Mouse (Mus musculus) urinary bladder, adult 2 months (tissue): ENCODE data around the gene Eif5. TPM values are rescaled to one million over a fixed set of nuclear protein-coding genes. Genes with fewer than 3 reads are reported as not detected.
"Not testable (repeated sequence)": the region's sequence is repeated elsewhere in the genome, so short reads cannot be mapped to it uniquely, and the experiment has no call there.

Source experiments
- DNase-seq: peaks from one replicate; pipeline ENCODE4 v3.0.0; 2022; ENCODE audit warnings: low spot score
- polyA plus RNA-seq: library from polyadenylated mRNA; depleted of rRNA; stranded (reverse); fragments of >200 nt; gene quantifications from 2 replicates; pipeline ENCODE4 v1.2.3, GENCODE M21; 2012

Eif5 gene
- polyA plus RNA-seq, 1 experiment, result 139 TPM

DNA sequence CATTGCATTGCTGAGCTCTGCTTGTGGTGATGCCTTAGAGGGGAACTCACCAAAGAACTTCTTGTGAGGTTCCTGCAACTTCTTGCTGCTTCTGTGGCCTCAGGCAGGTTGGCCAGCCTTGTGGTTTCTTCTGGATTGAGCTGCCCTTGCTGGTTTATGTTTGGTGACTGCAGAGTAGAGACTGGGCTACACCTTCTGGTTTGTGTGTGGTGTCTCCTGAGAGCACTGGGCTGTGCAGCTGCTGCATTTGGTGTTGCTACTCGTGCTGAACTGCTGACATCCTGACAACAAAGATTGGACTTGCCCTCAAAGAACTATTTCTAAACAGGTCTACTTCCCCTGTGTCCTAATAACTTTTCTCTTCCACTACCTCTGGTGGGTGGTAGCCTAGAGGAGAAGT lies 13.3 kb upstream of the Eif5 start:
- no peak for DNase-seq

DNA sequence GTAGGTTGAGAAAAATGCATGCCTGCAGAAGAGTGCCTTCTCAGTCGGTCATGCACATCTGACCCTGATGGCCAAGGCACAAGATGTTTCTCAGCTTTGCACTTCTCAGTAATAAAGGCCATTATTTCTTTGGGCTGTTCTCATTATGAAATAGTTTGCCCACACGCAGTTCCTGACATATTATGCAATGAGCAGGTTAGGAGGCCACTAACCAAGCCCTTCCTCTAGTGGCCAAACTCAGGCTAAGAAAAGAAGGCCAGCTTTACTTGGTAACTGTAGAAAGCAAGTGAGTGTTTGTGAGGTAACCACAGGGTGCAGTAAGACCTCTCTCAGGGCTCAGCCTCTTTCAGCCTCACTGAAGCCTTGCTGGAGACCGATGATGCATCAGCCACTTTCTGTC lies 12.9 kb upstream of the Eif5 start:
- no peak for DNase-seq

DNA sequence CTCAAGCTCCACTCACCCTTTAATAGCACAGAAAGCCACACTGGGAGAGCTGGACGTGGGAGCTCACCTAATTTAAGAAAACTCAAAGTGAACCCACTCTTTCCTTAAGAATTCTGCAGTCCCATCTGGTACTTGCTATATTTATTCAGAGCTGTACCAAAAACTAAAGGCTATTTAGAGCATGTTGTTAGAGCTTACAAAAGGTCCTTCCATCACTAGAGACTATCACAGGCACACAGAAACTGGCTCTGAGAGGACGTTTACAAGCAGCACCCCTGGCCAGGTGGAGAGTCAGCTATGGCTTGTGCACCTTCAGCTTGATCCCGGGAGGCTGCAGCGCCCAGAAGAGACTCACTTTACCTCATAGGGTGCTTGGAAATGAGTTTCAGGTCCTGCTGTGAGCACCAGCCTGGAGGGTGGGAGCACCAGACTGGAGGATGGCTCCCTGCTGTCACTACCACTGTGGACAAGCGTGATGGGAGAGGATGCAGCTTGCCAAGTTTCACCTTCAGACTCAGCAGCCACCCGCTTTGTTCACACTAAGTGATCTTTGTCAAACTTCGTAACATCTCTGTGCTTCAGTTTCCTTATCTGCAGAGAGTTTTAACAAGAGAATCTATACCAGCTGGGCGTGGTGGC lies 10.1 kb upstream of the Eif5 start:
- DNase-seq, result no peak

DNA sequence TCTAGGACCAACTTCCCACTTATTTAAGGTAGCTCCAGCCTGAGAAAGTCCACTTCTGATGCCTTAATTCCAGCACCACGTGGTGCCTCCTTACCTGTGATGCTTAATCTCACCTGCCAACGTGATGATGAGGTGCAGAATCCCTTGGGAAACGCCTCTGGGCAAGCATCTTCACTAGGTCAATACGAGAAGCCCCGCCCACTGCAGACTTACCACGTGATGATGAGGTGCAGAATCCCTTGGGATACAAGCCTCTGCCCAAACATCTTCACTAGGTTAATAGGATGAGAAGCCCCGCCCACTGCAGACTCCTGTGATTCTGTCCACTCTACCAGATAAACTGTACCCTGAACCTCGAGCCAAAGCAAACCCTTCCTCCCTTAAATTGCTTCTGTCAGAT lies 8.6 kb upstream of the Eif5 start:
- no peak for DNase-seq

DNA sequence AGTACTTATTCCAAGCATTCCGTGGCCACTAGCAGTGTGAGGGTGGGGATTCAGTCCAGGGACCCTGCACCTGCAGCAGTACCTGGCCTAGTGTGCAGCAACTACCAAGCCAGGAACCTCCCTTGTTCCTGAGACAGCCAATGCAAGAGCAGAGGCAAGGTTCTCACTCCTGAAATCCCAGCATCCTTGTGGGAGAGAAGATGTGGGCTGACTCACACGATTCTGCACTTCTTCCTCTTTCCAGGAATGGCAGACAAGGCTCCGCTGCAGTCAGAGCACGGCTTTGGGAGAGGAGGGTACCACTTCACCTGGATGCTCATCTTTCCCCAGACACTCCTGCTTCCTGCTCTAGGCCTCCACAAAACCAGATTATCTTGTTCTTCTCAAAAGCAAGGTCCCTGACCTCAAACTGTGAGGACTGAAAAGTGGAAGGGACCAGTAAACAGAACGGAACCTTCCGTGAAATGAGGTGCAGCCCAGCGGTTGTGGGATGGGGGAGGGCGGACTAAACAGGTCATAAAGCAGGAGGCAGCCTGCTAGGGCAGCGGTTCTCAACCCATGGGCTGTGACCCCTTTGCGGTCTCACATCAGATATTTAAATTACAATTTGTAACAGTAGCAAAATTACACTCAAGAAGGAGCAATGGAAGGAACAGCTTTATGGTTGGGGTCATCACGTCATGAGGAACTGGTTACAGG lies 4.6 kb upstream of the Eif5 start:
- DNase-seq, result no peak

DNA sequence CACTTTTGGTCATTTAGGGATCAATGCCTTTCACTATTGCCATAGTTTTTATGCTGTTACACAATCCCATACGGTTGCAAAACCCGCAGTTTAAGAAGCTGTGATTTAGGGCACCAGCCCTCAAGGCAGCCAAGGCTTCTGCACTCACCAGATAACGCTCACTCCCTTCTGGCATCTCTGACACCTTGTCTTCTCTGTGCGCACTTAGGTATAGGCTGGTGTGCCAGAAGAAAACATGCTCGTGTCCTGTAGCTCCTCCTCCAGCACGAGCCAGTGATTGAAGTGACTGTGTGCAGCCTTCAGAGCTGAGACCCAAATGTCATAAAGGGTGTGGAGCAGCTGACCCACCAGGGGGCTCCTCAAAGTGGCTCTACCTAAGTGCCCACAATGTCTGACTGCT lies 2.5 kb upstream of the Eif5 start:
- DNase-seq, result no peak

DNA sequence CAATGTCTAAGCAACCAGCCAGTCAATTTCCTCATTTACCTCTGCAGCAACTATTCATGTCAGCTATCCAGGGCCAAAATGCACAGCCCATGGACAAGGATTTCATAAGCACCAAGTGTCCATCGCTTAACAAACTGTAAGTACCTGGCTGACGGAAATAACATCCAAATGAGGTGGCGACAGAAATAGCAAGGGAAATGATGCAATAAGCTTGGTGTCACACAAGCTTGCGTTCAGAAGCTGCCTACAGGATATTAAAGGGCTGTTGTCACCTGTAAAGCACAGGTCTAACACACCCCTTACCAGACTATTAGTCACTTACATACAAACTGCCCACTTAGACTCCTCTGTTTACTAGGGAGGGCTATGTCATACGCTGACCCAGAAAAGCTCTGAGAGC lies 2.1 kb upstream of the Eif5 start:
- no peak for DNase-seq

DNA sequence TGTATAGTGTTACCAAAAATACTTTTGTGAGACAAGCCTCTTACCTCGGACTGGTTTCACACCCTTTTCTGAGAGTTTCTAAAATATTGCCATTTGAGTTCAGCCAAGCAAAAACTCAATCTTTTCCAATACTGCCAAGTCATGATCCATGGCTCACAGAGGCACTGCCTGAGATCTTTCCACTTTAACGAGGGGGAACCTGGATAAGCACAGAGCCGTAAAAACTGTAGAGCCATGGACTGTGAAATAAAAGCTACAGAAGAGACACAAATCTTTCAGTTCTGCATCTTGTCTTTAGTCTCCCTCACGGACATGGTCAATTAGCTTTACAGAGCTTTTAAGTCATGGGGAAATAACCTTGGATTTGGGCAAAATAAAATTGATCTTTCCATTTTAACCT lies 1.1 kb upstream of the Eif5 start:
- no peak for DNase-seq

DNA sequence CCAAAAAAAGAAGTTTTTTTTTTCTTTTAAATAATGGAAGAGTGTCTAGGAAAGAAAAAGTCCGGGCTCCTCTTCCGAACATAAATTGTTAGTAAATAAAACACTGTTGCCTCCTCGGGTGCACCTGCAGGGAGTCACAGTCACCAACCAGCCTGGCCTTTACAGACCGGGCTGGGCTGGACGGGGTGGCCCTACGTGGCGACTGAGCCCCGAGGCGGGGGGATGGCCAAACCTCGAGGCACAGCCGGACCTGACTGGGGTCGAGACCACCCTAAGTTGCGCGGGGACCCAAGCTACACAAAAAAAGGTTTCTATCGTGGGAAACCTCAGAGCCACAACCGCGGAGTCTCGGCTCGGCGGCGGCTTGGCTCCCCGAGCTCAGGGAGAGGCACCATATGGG lies 475 bp upstream of the Eif5 start:
- DNase-seq, result no peak

DNA sequence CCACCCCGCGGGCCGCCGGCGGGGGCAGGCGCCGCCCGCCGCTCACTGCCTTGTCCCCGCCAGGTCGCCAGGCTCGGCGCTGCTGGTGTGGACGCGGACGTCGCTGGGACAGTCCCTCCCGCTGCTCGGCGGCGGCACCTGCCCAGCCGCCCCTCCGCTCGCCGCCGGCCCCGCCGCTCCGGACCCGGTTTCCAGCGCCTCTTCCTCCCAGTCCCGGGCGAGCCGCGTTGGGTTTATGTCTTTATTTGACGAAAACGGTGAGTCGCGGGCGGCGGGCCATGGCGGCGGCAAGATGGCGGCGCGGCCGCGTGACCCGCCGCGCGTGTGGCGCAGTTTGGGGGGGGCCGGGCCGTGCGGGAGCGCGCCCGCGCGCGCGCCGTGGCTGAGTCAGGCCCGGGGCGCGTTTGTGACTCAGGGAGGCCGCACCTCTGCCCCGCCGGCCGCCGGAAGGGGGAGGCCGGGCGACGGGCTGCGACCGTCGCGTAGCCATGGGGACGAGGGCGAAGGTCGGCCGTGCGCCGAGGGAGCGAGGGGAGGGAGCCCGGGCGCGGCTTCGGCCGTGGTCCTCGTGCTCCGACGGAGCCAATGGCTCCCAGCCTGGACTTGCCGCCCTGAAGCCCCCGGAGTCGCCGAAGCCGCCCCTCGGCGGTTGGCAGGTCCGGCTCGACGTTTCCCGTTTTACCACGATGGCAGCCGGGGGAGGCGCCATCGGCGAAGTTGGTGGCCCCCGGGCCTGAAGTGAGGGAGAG lies 650 bp downstream of the Eif5 start:
- peak; percentile 81 for DNase-seq

DNA sequence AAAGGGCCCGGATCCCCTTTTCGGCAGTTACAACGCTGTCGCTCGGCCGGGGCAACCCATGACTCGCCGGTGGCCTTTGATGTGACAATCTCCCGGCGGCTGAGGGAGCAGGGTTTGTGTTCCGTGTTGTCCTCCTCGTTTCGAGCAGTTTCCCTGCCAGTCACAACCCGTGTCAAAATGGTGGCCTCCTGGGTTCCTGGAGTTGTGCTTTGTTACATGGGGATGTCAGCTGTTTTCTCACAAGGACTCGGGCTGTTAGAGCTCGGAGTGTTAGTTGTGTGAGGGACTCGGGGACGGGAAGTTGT lies 1.2 kb downstream of the Eif5 start:
- no peak for DNase-seq

DNA sequence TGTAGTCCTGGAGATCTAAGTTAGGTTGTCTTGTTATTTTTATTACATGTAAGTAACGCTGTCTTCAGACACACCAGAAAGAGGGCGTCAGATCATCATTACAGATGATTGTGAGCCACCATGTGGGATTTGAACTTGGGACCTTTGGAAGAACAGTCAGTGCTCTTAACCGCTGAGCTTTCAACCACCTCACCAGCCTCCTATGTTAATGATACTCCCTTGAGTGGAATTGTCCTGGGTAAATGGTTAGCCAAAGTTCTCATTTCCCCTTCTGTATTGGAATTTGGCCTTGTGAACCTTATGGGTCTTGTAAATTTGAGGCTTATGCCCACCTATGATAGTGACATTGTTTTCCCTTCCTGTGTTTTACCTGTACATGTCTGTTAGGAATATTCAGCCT lies 9.3 kb downstream of the Eif5 start:
- DNase-seq, result no peak

DNA sequence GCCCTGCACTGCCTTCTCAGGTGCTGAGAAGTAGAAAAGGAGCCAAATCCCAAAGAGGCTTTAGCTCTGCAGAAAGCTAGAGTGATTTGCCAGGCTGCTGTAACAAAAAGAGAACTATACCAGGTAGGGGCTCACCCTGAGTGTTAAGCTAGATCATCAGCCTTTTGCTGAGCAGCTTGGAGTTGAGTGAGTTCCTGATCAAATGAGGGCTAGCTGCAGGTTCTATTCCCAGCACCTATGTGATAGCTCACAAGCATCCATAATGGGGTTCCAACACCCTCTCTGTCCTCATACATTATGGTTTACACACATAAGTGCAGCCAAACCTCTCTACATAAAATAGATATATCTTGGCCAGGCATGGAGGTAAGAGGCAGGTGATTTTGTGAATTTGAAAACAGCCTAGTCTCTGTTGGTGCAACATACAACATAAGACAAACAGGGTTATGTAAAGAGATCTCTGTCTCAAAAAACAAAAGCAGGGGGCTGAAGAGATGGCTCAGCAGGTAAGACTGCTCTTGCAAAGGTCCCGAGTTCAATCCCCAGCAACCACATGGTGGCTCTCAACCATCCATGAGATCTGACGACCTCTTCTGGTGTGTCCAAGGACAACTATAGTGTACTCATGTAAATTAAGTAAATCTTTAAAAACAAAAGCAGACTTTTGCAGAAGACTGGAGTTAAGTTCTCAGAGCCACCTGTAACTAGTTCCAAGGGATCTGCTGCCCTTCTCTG lies 10.9 kb downstream of the Eif5 start:
- DNase-seq, result no peak

DNA sequence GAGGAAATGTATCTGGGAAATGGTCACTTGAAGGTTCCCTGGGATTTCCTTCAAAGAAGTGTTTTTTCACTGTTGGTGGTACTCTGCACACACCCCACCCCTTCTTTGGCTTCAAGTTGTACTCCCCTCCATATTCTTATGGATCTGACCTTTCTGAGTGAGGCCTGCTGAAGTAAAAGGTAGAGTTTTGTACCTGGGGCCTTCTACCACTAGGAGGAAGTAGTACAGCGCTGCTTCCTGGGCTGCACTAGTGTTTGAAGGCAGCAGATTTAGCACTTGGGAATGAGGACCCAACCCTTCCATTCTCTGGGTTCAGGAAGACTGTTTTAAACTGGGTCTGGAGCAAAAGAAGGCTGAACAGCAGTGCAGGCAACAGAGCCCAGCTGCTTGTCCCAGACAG lies 12.9 kb downstream of the Eif5 start:
- DNase-seq, result no peak

DNA sequence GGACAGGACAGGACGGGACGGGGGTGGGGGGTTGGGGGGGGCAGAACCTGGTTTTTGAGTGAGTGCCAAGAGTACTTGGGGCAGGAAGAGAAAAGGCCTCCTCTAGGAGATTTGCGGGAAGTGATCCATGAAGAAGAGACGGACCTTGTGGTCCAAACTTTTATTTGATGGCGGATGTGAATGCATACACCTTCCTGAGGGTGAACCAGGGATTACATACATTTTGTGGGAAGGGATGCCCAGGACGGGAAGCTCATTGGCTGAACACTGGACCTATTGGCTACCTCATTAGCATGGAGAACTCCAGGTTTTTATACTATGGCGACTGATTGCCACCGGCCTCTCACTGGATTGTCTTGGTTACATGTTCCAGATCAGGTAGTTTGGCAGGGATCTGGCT lies 14.5 kb downstream of the Eif5 start:
- DNase-seq, result no peak

DNA sequence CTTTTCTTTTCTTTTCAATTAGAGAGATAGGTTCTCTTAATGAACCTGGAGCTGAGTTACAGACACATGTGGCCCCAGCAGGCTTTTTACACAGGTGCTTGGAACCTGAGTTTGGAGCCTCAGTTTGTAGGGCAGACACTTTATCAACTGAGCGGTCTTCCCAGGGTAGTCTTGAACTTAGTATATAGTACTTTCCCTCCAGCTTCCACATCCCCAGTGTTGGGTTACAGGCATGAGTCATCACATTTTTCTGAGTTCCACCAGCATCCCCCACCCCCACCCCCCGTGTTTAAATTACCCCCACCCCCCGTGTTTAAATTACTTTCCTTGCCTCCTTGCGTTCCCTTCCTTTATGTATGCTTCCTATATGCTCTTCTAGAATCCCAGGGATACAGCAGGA lies 17.5 kb downstream of the Eif5 start:
- DNase-seq, result no peak

DNA sequence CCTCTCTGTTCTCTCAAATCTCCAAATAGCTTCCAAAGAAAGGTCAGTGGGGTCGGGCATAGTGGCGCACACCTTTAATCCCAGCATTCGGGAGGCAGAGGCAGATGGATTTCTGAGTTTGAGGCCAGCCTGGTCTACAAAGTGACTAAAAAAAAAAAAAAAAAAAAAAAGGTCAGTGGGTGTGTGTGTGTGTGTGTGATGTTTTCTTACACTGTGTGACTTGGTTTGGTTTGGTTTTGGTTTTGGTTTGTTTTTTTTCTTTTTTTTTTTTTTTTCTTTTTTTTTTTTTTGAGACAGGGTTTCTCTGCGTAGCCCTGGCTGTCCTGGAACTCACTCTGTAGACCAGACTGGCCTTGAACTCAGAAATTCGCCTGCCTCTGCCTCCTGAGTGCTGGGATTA lies 18.1 kb downstream of the Eif5 start:
- DNase-seq, result not testable (repeated sequence)

DNA sequence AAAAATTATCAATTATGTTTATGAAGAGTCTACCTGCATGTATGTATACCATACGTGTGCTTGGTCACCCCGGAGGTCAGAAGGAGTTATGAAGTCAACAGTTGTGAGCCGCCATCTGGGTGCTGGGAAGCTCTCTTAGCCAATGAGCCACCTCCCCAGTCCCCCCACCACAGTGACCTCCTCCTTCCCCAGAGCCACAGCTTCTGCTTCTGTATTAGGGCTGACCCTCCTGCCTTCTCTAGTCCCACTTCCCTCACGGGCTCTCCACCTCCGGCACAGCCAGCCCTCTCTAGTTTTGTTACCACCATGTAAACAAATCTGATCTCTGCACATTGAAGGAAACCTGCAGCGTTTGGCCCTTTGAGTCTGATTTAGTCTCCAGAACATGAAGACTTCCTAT lies 19.7 kb downstream of the Eif5 start:
- DNase-seq, result no peak

DNA sequence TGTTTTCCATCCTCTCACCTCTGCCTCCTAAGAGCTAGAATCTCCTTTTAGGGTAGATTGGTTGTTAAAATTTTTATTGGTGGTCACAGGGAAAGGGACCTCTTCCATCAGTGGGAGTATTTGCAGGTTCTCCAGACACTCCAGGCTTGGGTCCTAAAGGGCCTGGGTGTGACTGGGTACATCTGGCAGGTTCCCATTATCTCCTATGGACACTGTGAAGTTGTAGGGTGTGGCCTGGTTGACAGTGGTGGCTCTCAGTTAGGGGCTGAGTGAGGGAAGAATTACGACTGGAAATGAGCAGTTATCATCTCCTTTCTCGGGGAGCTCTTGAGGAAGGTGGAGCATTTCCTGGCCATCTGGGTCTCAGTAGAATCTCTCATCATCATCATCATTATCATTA lies 20.8 kb downstream of the Eif5 start:
- no peak for DNase-seq

DNA sequence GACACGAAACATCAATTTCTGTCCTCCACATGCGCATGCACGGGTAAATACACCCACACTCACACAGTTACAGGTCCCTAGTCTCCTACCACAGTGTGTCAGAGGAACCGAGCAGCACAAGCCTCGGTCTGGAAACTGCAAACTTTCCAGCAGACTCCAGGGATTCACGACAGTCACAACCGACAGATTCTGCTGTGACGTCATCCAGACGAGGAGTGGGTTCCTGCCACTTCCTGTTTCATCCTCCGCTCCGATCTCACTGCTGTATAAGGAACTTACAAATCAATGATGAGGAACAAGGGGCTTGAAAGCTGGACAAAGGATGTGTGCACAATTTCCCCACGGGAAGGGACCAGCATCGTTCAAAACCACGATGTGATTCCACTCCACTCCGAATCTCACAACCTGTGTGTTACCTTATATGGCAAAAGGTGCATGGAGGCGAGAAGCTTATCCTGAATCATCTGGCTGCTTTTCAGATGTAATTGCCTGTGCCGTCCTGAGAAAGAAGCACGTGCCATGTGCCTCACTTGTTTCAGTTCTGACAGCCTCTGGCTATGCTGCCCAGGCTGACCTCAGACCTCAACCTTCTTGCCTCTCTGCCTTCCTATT lies 21.9 kb downstream of the Eif5 start:
- DNase-seq, result no peak

DNA sequence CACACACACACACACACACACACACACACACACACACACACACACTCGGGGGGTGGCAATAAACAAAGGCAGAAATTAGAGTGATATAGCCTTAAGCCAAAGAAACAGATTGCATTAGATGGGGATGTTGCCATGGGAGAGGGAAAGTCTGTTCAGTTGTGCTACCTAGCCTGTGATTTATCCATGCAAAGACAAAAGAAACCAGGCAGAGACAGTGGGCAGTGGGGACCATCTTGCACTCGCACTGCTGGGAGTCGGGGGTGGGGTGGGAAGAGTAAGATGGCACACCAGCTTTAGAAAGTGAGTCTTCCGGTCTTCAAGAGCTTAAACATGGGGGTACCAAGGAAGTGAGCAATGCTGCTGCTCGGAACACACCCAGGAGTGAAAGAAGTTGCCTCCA lies 22.5 kb downstream of the Eif5 start:
- no peak for DNase-seq

DNA sequence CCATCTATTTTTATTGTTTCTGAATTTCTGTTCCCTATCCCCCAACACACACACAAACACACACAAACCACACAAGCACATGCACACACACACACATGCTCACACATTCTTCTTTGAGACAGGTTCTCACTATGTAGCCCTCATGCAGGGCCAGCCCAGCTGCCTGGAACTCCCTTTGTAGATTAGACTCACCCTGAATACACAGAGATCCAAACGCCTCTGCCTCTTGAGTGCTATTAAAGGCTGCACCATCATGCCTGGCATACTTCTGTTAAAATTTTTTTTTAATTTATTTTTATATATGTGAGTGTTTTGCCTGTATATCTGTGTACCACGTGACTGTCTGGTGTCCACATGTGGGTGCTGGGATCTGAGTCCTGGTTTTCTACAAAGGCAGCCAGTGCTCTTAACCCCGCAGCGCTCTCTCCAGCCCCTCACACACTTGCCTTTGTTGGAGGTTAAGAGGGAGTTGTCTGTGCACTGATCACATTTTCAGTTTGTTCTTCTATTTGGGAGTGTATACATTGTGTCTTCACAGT lies 24.5 kb downstream of the Eif5 start:
- DNase-seq, result no peak
